Mouse (Mus musculus) limb, embryonic 11.5 days (tissue): ENCODE data around the gene Cadm1. TPM values are rescaled to one million over a fixed set of nuclear protein-coding genes. Genes with fewer than 3 reads are reported as not detected.

Experiments used
- ATAC-seq: fragments of 200-750 bp; cut with Nextera tagmentation; 2 replicates; pipeline ENCODE4 v1.8.0; 2017; ENCODE audit warnings: low read depth; ENCODE audit not compliant: insufficient number of reproducible peaks, low FRiP score, low TSS enrichment
- DNase-seq: peaks from one replicate; pipeline ENCODE4 v3.0.0-alpha.2; 2015; ENCODE audit warnings: low spot score
- H3K27ac ChIP-seq: fragments of 300-500 bp; sonication (generic); replicated peaks from 2 replicates; pipeline ENCODE4 v1.5.1; 2014; ENCODE audit warnings: low read depth, mild to moderate bottlenecking, low read length
- H3K27me3 ChIP-seq: fragments of 300-500 bp; sonication (generic); 2 replicates; pipeline ENCODE4 v1.6.1; 2014; ENCODE audit warnings: mild to moderate bottlenecking, low read length, mixed read lengths; ENCODE audit not compliant: control insufficient read depth, insufficient read depth
- H3K36me3 ChIP-seq: fragments of 300-500 bp; sonication (generic); 2 replicates; pipeline ENCODE4 v1.6.1; 2014; ENCODE audit warnings: mild to moderate bottlenecking, low read length, moderate library complexity, mixed read lengths; ENCODE audit not compliant: control insufficient read depth, insufficient read depth
- H3K4me1 ChIP-seq: fragments of 300-500 bp; sonication (generic); 2 replicates; pipeline ENCODE4 v1.6.1; 2014; ENCODE audit warnings: low read length, mixed read lengths; ENCODE audit not compliant: control insufficient read depth, insufficient read depth
- H3K4me2 ChIP-seq: fragments of 300-500 bp; sonication (generic); 2 replicates; pipeline ENCODE4 v1.6.1; 2014; ENCODE audit warnings: low read depth, mild to moderate bottlenecking, moderate library complexity; ENCODE audit not compliant: severe bottlenecking
- H3K4me3 ChIP-seq: fragments of 300-500 bp; sonication (generic); 2 replicates; pipeline ENCODE4 v1.5.1; 2014; ENCODE audit warnings: low read depth, low read length
- H3K9ac ChIP-seq: fragments of 300-500 bp; sonication (generic); 2 replicates; pipeline ENCODE4 v1.6.1; 2014; ENCODE audit warnings: mild to moderate bottlenecking, low read length
- H3K9me3 ChIP-seq: fragments of 300-500 bp; sonication (generic); 2 replicates; pipeline ENCODE4 v1.6.1; 2016; ENCODE audit warnings: low read length; ENCODE audit not compliant: control insufficient read depth
- WGBS: fragments of 180-500 bp; shearing (Covaris S2); extraction: QIAGEN DNeasy Blood & Tissue Kit; methylation state at CpG from one replicate; pipeline ENCODE4 v1.1.7; 2014; 5-methylcytosine and 5-hydroxymethylcytosine counted together
- polyA plus RNA-seq: library from polyadenylated mRNA; unstranded; fragments of >200 nt; fragmentation: Nextera tagmentation; extraction: Ambion mirVana; gene quantifications from 2 replicates; pipeline ENCODE4 v1.2.1, GENCODE M21; 2014

The Cadm1 gene
- 57.3 and 61.0 TPM in 2 replicates for polyA plus RNA-seq

DNA sequence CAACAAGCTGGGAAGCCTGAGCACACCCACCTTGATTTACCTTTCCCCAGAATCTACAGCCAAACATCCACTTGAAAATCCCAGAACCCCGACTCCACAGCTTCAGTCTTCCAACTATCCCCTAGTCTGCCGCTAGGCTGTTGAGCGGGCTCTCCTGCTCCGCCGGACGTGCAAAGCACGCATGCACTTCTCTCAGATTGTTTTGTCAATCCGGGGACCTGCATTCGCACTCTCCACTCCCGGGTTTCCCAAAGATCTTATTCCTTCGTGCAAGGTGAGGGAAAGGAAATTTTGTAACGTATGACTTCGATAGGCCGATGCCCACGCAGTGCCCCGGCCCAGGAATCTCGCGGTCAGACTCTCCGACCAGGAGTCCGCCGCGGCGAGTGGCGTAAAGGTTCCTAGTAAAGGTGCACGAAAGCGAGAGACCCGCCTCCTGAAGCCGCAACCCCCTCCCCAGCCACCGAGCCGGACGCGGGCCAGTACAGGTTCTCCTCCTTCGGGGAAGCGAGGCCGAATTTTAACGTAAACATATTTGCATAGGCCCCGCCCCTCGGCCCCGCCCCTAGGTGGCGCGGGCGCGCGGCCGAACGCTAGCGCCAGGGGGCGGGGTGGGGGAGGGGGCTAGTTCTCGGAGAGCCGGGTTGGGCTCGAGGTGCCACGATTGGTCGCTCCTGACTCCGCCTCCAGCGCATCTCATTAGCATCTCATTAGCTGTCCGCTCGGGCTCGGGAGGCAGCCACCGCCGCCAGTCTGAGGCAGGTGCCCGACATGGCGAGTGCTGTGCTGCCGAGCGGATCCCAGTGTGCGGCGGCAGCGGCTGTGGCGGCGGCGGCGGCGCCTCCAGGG is at the start of gene Cadm1:
Cadm1 (plus strand) TSS at position 572 of the 849 bp plus-strand sequence.
- Histone ChIP-seq H3K27ac (peak within 1 kb of the TSS; percentile 54), H3K27me3 (0 out of 2 replicates have a peak, but pooled peaks cover 3% of the 10 kb centered on the region), H3K9me3 (no peaks in the 10 kb centered on the region), H3K36me3 (no peaks in the 10 kb centered on the region), H3K4me2 (peak within 1 kb of the TSS; percentile 90), H3K4me1 (peaks cover 11% of the 10 kb centered on the region; the same call in 1 of the 2 replicates), H3K4me3 (peak within 1 kb of the TSS; percentile 64), H3K9ac (peak within 1 kb of the TSS; percentile 85)
- peak; percentile 95 for ATAC-seq
- WGBS, result under 1% methylated on average over 64 of the region's 72 CpGs
- DNase-seq, result peak; percentile 98

DNA sequence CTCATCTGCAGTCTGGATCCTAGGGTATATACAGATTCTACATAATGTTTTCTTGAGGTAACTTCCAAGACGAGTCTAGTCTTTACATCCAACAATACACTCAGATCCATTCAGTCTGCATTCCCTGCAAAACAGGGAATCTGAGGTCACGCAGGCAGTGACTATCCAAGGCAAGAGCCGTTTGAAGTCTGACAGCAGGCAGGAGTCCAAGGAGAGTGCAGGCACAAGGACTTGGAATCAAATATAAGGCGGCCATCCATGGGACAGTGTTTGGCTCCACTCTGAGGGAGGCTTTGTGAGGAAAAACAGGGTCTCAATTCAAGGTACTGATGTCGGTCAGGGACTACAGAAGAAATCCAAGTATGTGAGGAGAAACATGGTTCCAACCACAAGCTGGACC is 45.5 kb upstream of the Cadm1 start:
- Histone ChIP-seq H3K4me2 (no peak overlapping the region), H3K4me1 (no peaks in the 10 kb centered on the region; the same call in 1 of the 2 replicates), H3K9ac (no peak overlapping the region), H3K4me3 (no peak overlapping the region), H3K27me3 (no peaks in the 10 kb centered on the region), H3K36me3 (no peaks in the 10 kb centered on the region), H3K27ac (no peak overlapping the region), H3K9me3 (no peaks in the 10 kb centered on the region)
- DNase-seq (no peak), ATAC-seq (no peak)
- WGBS, result 86% methylated on average over 5 of the region's 5 CpGs

DNA sequence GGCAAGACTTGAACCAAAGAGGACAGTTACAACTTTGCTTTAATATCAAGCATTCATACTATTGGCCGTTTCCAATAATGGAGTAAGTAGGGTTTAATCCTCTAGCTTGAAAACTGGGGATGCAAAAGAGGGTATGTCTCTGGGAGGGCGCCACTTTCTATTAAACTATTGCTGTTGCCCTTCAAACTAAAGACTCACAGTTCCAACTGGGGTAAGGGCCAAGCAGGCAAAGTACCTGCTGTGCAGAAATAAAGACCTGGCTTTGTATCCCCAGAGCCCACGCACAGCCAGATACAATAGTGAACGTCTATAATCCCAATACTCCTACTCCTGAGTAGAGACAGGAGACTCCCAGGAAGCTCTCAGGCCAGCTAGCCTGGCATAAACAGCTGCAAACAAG is 44.8 kb upstream of the Cadm1 start:
- Histone ChIP-seq H3K4me1 (no peaks in the 10 kb centered on the region; the same call in 1 of the 2 replicates), H3K9me3 (no peaks in the 10 kb centered on the region), H3K27me3 (no peaks in the 10 kb centered on the region), H3K27ac (no peak overlapping the region), H3K36me3 (no peaks in the 10 kb centered on the region), H3K9ac (no peak overlapping the region), H3K4me2 (no peak overlapping the region), H3K4me3 (no peak overlapping the region)
- no peak for DNase-seq
- no peak for ATAC-seq
- WGBS, result 84% methylated on average over 4 of the region's 4 CpGs

DNA sequence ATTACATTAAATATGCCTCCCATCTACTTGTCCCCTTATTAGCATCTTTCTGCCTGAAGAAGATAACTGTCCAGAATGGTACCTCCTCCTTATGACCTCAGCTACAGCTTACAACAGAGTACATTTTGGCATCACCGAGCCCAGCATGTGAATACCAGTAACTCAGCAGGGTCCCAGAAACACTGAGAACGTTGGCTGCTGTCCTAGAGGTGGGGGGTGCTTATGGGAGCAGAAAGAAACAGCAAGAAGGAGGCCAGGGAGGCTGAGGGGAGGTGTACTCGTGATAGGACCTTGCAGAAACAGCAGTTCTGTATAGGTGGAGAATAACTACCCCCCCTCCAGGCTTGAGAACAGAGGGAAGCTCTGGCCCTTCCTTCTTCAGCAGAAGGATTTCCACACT is 30.2 kb upstream of the Cadm1 start:
- WGBS, result 41% methylated on average over 3 of the region's 3 CpGs
- no peak overlapping the region for H3K4me3 ChIP-seq
- H3K9ac ChIP-seq, result no peak overlapping the region
- H3K4me2 ChIP-seq, result no peak overlapping the region
- ATAC-seq (no peak), DNase-seq (no peak)
- no peaks in the 10 kb centered on the region for H3K36me3 ChIP-seq
- H3K4me1 ChIP-seq, result no peaks in the 10 kb centered on the region
- H3K9me3 ChIP-seq, result no peaks in the 10 kb centered on the region
- H3K27ac ChIP-seq, result no peak overlapping the region
- H3K27me3 ChIP-seq, result no peaks in the 10 kb centered on the region

DNA sequence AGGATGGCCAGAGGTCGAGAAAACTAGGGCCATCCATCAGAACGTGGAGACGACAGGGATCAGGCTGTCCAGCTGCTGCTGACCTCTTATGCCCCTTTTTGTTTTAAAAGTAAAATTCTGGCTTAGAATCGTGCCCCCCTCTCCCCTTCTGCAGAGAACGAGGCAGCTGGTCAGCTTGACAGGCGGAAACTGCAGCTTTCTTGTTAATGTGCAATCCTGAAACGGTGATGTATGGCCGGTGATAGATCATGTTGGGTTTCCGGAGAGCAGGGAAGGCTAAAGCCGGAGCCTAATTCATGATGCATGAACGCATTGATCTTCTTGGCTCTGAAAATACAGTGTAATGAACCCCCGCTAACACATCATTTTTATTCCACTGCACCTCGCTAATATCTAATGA is 24.0 kb upstream of the Cadm1 start:
- H3K4me1 ChIP-seq, result no peaks in the 10 kb centered on the region
- H3K9ac ChIP-seq, result no peak overlapping the region
- peak; percentile 31 for DNase-seq
- no peaks in the 10 kb centered on the region for H3K27me3 ChIP-seq
- H3K9me3 ChIP-seq, result no peaks in the 10 kb centered on the region
- no peak overlapping the region for H3K27ac ChIP-seq
- H3K4me3 ChIP-seq, result no peak overlapping the region
- H3K4me2 ChIP-seq, result no peak overlapping the region
- H3K36me3 ChIP-seq, result no peaks in the 10 kb centered on the region
- 19% methylated on average over 13 of the region's 13 CpGs for WGBS
- no peak for ATAC-seq

DNA sequence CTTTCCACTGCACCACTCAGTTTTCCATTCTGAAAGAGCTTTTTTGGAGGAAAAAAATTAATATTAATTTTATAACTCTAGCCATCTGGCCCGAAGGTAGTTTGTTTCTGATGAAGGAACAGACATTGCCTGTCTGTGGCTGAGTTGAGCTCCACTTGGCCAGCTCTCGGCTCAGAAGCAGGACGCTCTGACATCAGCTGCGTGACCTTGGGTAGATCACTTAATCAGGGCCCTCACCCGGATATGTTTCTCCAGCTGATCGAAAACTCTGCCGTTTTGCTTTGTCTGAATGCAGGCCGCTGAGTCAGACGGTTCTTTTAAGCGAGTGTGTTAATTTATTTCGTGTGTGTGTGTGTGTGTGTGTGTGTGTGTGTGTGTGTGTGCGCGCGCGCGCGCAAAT is 23.1 kb upstream of the Cadm1 start:
- no peaks in the 10 kb centered on the region for H3K4me1 ChIP-seq
- peak; percentile 17 for DNase-seq
- no peak overlapping the region for H3K9ac ChIP-seq
- no peak overlapping the region for H3K27ac ChIP-seq
- no peak overlapping the region for H3K4me3 ChIP-seq
- 87% methylated on average over 17 of the region's 17 CpGs for WGBS
- no peaks in the 10 kb centered on the region for H3K9me3 ChIP-seq
- H3K4me2 ChIP-seq, result no peak overlapping the region
- no peaks in the 10 kb centered on the region for H3K27me3 ChIP-seq
- no peak for ATAC-seq
- H3K36me3 ChIP-seq, result no peaks in the 10 kb centered on the region

DNA sequence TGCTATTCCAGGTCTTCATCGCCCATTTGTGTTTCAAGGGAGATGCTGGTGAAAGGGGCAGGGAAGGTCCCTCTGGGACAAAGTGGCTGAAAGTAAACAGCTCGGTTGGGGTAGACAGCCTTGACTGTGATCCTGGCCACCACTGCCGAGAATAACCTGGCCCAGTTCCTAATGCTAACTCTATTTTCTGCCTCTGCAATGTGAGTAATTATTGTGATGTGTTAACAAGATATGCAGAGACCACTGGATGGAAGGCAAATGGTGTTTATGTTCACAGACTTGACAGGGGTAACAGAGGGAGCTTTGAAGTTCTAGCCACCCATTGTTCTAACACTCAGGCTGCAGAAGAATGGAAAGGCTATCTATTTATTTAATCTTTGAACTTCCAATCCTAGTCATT is 21.9 kb upstream of the Cadm1 start:
- H3K9ac ChIP-seq, result no peak overlapping the region
- H3K4me1 ChIP-seq, result no peaks in the 10 kb centered on the region
- no peak overlapping the region for H3K4me2 ChIP-seq
- H3K36me3 ChIP-seq, result no peaks in the 10 kb centered on the region
- 45% methylated on average over 3 of the region's 3 CpGs for WGBS
- H3K9me3 ChIP-seq, result no peaks in the 10 kb centered on the region
- no peak overlapping the region for H3K4me3 ChIP-seq
- no peak overlapping the region for H3K27ac ChIP-seq
- no peak for ATAC-seq
- no peak for DNase-seq
- no peaks in the 10 kb centered on the region for H3K27me3 ChIP-seq

DNA sequence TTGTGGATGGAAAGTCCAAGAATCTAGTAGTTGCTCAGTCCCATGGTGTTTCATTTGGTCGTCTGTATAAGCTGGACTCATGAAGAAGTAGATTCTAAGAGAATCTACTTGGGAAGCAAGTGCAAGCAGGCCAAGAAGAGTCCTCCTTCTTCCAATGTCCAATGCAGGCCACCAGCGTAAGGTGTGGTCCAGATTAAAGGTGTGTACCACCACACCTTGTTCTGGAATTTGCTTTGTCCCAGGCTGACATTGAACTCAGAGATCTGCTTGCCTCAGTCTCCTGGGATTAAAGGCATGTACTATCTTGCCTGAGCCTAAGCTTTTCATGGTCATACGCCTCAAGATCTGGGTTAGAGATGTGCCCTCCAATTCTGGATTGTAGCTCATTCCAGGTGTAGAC is 17.5 kb upstream of the Cadm1 start:
- H3K4me1 ChIP-seq, result no peaks in the 10 kb centered on the region
- 81% methylated on average over 3 of the region's 3 CpGs for WGBS
- H3K9ac ChIP-seq, result no peak overlapping the region
- DNase-seq (no peak), ATAC-seq (no peak)
- no peaks in the 10 kb centered on the region for H3K36me3 ChIP-seq
- H3K27ac ChIP-seq, result no peak overlapping the region
- H3K27me3 ChIP-seq, result no peaks in the 10 kb centered on the region
- no peak overlapping the region for H3K4me3 ChIP-seq
- no peak overlapping the region for H3K4me2 ChIP-seq
- no peaks in the 10 kb centered on the region for H3K9me3 ChIP-seq
